Comparison of ENCODE assay signal across 32 mouse cellular contexts in the genomic region with DNA sequence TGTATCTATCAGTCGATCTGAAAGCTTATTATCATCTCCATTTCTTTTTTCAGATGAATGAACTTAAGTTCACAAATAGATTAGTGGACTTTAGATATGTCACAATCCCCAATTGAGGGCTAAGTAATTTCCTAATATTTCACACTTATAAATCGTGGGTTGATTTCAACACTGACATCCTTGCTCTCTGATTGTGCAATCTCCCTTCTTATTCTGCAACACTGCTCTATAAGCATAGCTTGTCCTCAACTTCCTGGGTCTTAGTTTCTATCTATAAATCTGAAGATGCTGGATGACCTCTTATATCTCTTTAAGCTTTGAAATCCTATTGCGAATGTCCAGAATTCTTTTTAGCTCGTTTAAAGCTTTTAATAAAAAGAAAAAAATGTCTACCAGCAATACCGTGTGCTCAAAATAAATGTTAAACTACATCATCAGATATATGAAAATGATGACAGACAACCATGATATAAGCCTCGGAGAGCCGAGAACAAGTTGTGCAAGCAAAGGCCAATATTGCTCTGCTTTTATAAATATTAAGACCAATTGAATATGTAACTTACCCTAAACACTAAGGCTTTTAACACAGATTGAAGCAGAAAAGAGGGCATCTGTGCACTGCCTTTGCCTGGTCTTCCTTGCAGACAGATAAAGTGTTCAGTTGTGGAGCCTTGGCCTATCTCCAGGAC.
DNase-seq lines count a peak whose midpoint lies in the region; ATAC-seq lines count a peak whose summit lies in the region.
"Had no signal": no experiment of that assay in that cellular context is flagged by ENCODE, and none has a peak within 500 bp of the region (broad histone marks: within the 10 kb centered on the region; RNA-seq: fewer than 3 reads in every experiment).

No protein-coding gene starts in this region.

- no peak overlapping the region for H3K27ac ChIP-seq in lung, embryonic 16.5 days (ENCODE audit: low read length)
- H3K27ac ChIP-seq: forebrain, embryonic 12.5 days; heart, adult 2 months; heart, embryonic 13.5 days; hindbrain, embryonic 15.5 days; kidney, embryonic 15.5 days; limb, embryonic 13.5 days; liver, embryonic 14.5 days; macrophage; midbrain, embryonic 10.5 days; stomach, embryonic 15.5 days had no signal

- ATAC-seq in lung, embryonic 16.5 days (ENCODE audit: low read depth) = peak; percentile 52; the same call in 1 of the 2 replicates
- ATAC-seq in common myeloid progenitor, adult 5-6 weeks (replicated peaks; ENCODE audit: low read depth, poor library complexity, severe bottlenecking) = peak; percentile 66
- ATAC-seq in megakaryocyte, adult 5-6 weeks (ENCODE audit: poor library complexity, severe bottlenecking) = peak; percentile 87
- ATAC-seq: activated CD4-positive, CD25-positive, alpha-beta regulatory T cell, adult 4 months; inflammation-experienced regulatory T-cells, adult 6 months; midbrain, embryonic 16.5 days had no signal

- 57% methylated on average over 7 of the region's 7 CpGs for WGBS in lung, embryonic 16.5 days

- no peak overlapping the region for H3K4me2 ChIP-seq in lung, embryonic 16.5 days (ENCODE audit: low read depth, low read length)
- H3K4me2 ChIP-seq: forebrain, embryonic 12.5 days; heart, embryonic 13.5 days; hindbrain, embryonic 15.5 days; kidney, embryonic 15.5 days; limb, embryonic 13.5 days; stomach, embryonic 15.5 days had no signal

- H3K9me3 ChIP-seq in lung, embryonic 16.5 days (ENCODE audit: control insufficient read depth, low read length) = no peaks in the 10 kb centered on the region
- H3K9me3 ChIP-seq: forebrain, embryonic 12.5 days; heart, embryonic 13.5 days; hindbrain, embryonic 15.5 days; kidney, embryonic 15.5 days; limb, embryonic 13.5 days; midbrain, embryonic 10.5 days; stomach, embryonic 15.5 days had no signal

- H3K9ac ChIP-seq in lung, embryonic 16.5 days (ENCODE audit: low read length) = no peak overlapping the region
- H3K9ac ChIP-seq: forebrain, embryonic 12.5 days; heart, embryonic 13.5 days; hindbrain, embryonic 15.5 days; kidney, embryonic 15.5 days; limb, embryonic 13.5 days; liver, embryonic 14.5 days; stomach, embryonic 15.5 days had no signal

- no peaks in the 10 kb centered on the region for H3K36me3 ChIP-seq in lung, embryonic 16.5 days (ENCODE audit: control insufficient read depth, insufficient read depth, low read length)
- H3K36me3 ChIP-seq: forebrain, embryonic 12.5 days; heart, embryonic 13.5 days; hindbrain, embryonic 15.5 days; kidney, embryonic 15.5 days; limb, embryonic 13.5 days; midbrain, embryonic 10.5 days; stomach, embryonic 15.5 days had no signal

- 0 out of 2 replicates have a peak, but pooled peaks cover 3% of the 10 kb centered on the region for H3K4me1 ChIP-seq in lung, embryonic 16.5 days (replicated peaks; ENCODE audit: control insufficient read depth, insufficient read depth, low read length)
- H3K4me1 ChIP-seq: stomach, embryonic 15.5 days had no signal

- no peak overlapping the region for H3K4me3 ChIP-seq in lung, embryonic 16.5 days (ENCODE audit: low read length)
- H3K4me3 ChIP-seq: erythroblast, embryonic 14.5 days; forebrain, embryonic 12.5 days; heart, adult 2 months; heart, embryonic 13.5 days; hindbrain, embryonic 15.5 days; kidney, embryonic 15.5 days; limb, embryonic 13.5 days; midbrain, embryonic 10.5 days; stomach, embryonic 15.5 days had no signal

- no peaks in the 10 kb centered on the region for H3K27me3 ChIP-seq in lung, embryonic 16.5 days (ENCODE audit: control insufficient read depth, insufficient read depth, low read depth, low read length)
- H3K27me3 ChIP-seq: forebrain, embryonic 12.5 days; heart, embryonic 13.5 days; hindbrain, embryonic 15.5 days; kidney, embryonic 15.5 days; stomach, embryonic 15.5 days had no signal

- DNase-seq in lung, postnatal 14 days = no peak
- DNase-seq in NIH3T3 (ENCODE audit: low read depth) = peak; percentile 31
- no peak for DNase-seq in heart, adult 8-10 months (ENCODE audit: low spot score)
- no peak for DNase-seq in heart, adult 11 months
- DNase-seq in kidney, postnatal 4 days = no peak
- DNase-seq: adrenal gland, postnatal 10 days; B cell, adult 2 months; cerebellum, adult 11 months; cerebellum, adult 9-10 months; gastrocnemius, postnatal 14 days; heart, adult 2 months; heart, postnatal 10 days; kidney, adult 18-20 months; kidney, postnatal 25 days; retina, postnatal 1 day; right cerebral cortex, postnatal 14 days had no signal
